Mouse (Mus musculus): Measurements from ENCODE around the gene 9130023H24Rik.

DNA sequence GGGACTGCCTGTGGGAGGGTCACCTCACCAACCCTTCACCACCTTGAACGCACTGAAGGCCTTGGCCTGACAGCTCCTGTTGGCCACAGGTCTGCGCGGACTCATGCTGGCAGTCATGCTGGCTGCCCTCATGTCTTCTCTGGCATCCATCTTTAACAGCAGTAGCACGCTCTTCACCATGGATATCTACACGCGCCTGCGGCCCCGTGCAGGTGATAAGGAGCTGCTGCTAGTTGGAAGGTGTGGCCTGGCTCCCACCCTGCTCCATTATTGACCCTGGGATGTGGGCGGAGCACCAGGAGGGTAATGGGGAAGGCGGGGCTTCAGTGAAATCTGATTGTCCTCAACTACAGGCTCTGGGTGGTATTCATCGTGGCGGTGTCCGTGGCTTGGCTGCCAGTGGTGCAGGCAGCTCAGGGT is 32.6 kb upstream of the 9130023H24Rik start:
- no peak for TF ChIP-seq ZNF384 (IDR thresholded peaks at IDR 0.05; ENCODE audit: low read depth, low read length)
- no peak for TF ChIP-seq HCFC1 (IDR thresholded peaks at IDR 0.05; ENCODE audit: borderline replicate concordance, insufficient read depth, low read length)
- no peak for TF ChIP-seq CHD2 (IDR thresholded peaks at IDR 0.05; ENCODE audit: low read depth, low read length)

Data from ES-E14 (cell line).